Mouse (Mus musculus): ENCODE results near the gene Bricd5.

DNA sequence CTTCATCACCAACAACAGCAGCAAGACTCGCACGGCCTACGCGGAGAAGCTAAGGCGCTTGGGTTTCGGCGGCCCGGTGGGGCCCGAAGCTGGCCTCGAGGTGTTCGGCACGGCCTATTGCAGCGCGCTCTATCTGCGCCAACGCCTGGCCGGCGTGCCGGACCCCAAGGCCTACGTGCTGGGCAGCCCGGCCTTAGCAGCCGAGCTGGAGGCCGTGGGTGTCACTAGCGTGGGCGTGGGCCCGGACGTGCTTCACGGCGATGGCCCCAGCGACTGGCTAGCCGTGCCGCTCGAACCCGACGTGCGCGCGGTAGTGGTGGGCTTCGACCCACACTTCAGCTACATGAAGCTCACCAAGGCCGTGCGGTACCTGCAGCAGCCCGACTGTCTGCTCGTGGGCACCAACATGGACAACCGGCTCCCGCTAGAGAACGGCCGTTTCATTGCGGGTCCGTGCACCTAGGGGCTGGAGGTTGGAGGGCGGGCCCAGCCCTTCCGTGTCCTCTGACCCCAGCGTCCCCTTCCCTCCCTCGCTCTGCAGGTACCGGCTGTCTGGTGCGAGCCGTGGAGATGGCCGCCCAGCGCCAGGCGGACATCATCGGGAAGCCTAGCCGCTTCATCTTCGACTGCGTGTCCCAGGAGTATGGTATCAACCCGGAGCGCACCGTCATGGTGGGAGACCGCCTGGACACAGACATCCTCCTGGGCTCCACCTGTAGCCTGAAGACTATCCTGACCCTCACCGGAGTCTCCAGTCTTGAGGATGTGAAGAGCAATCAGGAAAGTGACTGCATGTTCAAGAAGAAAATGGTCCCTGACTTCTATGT, 2.8 kb upstream of the Bricd5 start:
- TF ChIP-seq POLR2A (IDR thresholded peaks at IDR 0.05; ENCODE audit: borderline replicate concordance, insufficient read depth, low read length) (no peak), CTCF (IDR thresholded peaks at IDR 0.05; ENCODE audit: borderline replicate concordance, insufficient read depth, low read depth, low read length) (no peak)

All from cerebellum, adult 2 months (tissue).